Mouse (Mus musculus): ENCODE results near the gene Cxcr5.

DNA sequence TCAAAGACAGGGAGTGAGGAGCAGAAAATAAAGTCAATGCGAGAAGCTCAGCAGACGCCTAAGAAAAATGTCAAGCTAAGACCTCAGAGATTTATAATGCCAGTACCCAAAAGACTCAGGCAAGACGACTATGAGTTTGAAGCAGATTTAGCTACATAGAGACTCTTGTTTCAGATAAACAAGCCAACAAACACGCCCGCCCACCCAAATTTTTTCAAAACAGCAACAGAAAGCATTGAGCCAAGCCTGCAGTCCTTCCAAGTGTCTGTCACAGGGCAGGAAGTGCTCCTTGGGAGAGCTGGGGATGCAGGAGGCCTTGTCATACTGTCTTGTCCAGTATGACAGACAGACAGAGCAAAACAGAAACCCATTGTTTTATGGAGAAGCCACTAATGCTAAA, 38.0 kb downstream of the Cxcr5 start:
- TF ChIP-seq GATA1 (IDR thresholded peaks at IDR 0.05; ENCODE audit: borderline replicate concordance, low read length) (no peak), FLI1 (IDR thresholded peaks at IDR 0.05; ENCODE audit: low read length) (no peak)

All from megakaryocyte, embryonic 14.5 days (primary cell).